Mouse (Mus musculus) neural tube, embryonic 11.5 days (tissue): ENCODE measurements around the gene Cfap44. TPM values are rescaled to one million over a fixed set of nuclear protein-coding genes. Genes with fewer than 3 reads are reported as not detected.

Experiments used
- ATAC-seq: fragments of 200-750 bp; cut with Nextera tagmentation; 2 replicates; pipeline ENCODE4 v1.8.0; 2017; ENCODE audit warnings: moderate number of reproducible peaks, mild to moderate bottlenecking, moderate TSS enrichment, moderate library complexity; ENCODE audit not compliant: insufficient read depth, low FRiP score, low TSS enrichment
- DNase-seq: peaks from one replicate; pipeline ENCODE4 v3.0.0-alpha.2; 2015; ENCODE audit warnings: low spot score
- H3K27ac ChIP-seq: fragments of 300-500 bp; sonication (generic); 2 replicates; pipeline ENCODE4 v1.5.1; 2014; ENCODE audit warnings: low read depth, mild to moderate bottlenecking, low read length
- H3K27me3 ChIP-seq: fragments of 300-500 bp; sonication (generic); 2 replicates; pipeline ENCODE4 v1.6.1; 2014; ENCODE audit warnings: mild to moderate bottlenecking, low read length, mixed read lengths; ENCODE audit not compliant: control insufficient read depth, insufficient read depth
- H3K36me3 ChIP-seq: fragments of 300-500 bp; sonication (generic); 2 replicates; pipeline ENCODE4 v1.6.1; 2014; ENCODE audit warnings: mild to moderate bottlenecking, low read length, moderate library complexity, mixed read lengths; ENCODE audit not compliant: control insufficient read depth, insufficient read depth
- H3K4me1 ChIP-seq: fragments of 300-500 bp; sonication (generic); 2 replicates; pipeline ENCODE4 v1.6.1; 2014; ENCODE audit warnings: low read length, mixed read lengths; ENCODE audit not compliant: control insufficient read depth, insufficient read depth
- H3K4me2 ChIP-seq: fragments of 300-500 bp; sonication (generic); 2 replicates; pipeline ENCODE4 v1.6.1; 2014; ENCODE audit warnings: low read depth, mild to moderate bottlenecking, moderate library complexity
- H3K4me3 ChIP-seq: fragments of 300-500 bp; sonication (generic); 2 replicates; pipeline ENCODE4 v1.5.1; 2014; ENCODE audit warnings: low read depth, low read length
- H3K9ac ChIP-seq: fragments of 300-500 bp; sonication (generic); 2 replicates; pipeline ENCODE4 v1.6.1; 2014; ENCODE audit warnings: mild to moderate bottlenecking, low read length
- H3K9me3 ChIP-seq: fragments of 300-500 bp; sonication (generic); 2 replicates; pipeline ENCODE4 v1.6.1; 2016; ENCODE audit warnings: low read length; ENCODE audit not compliant: control insufficient read depth
- WGBS: fragments of 180-500 bp; shearing (Covaris S2); extraction: QIAGEN DNeasy Blood & Tissue Kit; methylation state at CpG from one replicate; pipeline ENCODE4 v1.1.7; 2014; 5-methylcytosine and 5-hydroxymethylcytosine counted together
- polyA plus RNA-seq: library from polyadenylated mRNA; unstranded; fragments of >200 nt; fragmentation: Nextera tagmentation; extraction: Ambion mirVana; gene quantifications from 2 replicates; pipeline ENCODE4 v1.2.1, GENCODE M21; 2014

The Cfap44 gene
- polyA plus RNA-seq, 1 experiment from 2014 or later: 0.44 TPM

GRCm38 (mm10) chr16:44457858-44458257 lies 63.3 kb downstream of the Cfap44 start:
- WGBS: 93% methylated on average over 2 of the region's 2 CpGs
- no peak for DNase-seq
- no peak for ATAC-seq

GRCm38 (mm10) chr16:44458826-44459225 lies 64.2 kb downstream of the Cfap44 start:
- Histone ChIP-seq H3K4me2 (no peak overlapping the region), H3K9ac (no peak overlapping the region), H3K27ac (no peak overlapping the region), H3K4me3 (no peak overlapping the region), H3K36me3 (no peaks in the 10 kb centered on the region), H3K27me3 (no peaks in the 10 kb centered on the region), H3K9me3 (no peaks in the 10 kb centered on the region), H3K4me1 (no peaks in the 10 kb centered on the region)
- ATAC-seq (no peak), DNase-seq (no peak)
- 91% methylated on average over 2 of the region's 2 CpGs for WGBS

More at GRCm38 (mm10) chr16:44457858-44458257, 63.3 kb downstream of the Cfap44 start:
- Histone ChIP-seq H3K4me3 (no peak overlapping the region), H3K9me3 (no peaks in the 10 kb centered on the region), H3K9ac (no peak overlapping the region), H3K4me1 (no peaks in the 10 kb centered on the region), H3K27ac (no peak overlapping the region), H3K27me3 (no peaks in the 10 kb centered on the region), H3K36me3 (no peaks in the 10 kb centered on the region), H3K4me2 (no peak overlapping the region)

- no peak for ATAC-seq
- Histone ChIP-seq H3K4me1 (no peaks in the 10 kb centered on the region), H3K27me3 (no peaks in the 10 kb centered on the region), H3K27ac (no peak overlapping the region), H3K9ac (no peak overlapping the region), H3K9me3 (no peaks in the 10 kb centered on the region), H3K4me3 (no peak overlapping the region), H3K36me3 (no peaks in the 10 kb centered on the region), H3K4me2 (no peak overlapping the region)
- no peak for DNase-seq
- 85% methylated on average over 5 of the region's 5 CpGs for WGBS
Observed at GRCm38 (mm10) chr16:44460922-44461321, 66.3 kb downstream of the Cfap44 start.

- H3K27ac ChIP-seq: no peak overlapping the region
- DNase-seq (no peak), ATAC-seq (no peak)
- no peak overlapping the region for H3K4me2 ChIP-seq
- H3K4me1 ChIP-seq: no peaks in the 10 kb centered on the region
- H3K4me3 ChIP-seq: no peak overlapping the region
- H3K9ac ChIP-seq: no peak overlapping the region
- H3K9me3 ChIP-seq: no peaks in the 10 kb centered on the region
- H3K27me3 ChIP-seq: no peaks in the 10 kb centered on the region
- no peaks in the 10 kb centered on the region for H3K36me3 ChIP-seq
- 88% methylated on average over 14 of the region's 14 CpGs for WGBS
Observed at GRCm38 (mm10) chr16:44475281-44475680, 80.7 kb downstream of the Cfap44 start.

- DNase-seq (no peak), ATAC-seq (no peak)
- no peaks in the 10 kb centered on the region for H3K27me3 ChIP-seq
- H3K4me1 ChIP-seq: no peaks in the 10 kb centered on the region
- no peak overlapping the region for H3K27ac ChIP-seq
- no peak overlapping the region for H3K4me2 ChIP-seq
- no peak overlapping the region for H3K9ac ChIP-seq
- H3K36me3 ChIP-seq: no peaks in the 10 kb centered on the region
- H3K4me3 ChIP-seq: no peak overlapping the region
- no peaks in the 10 kb centered on the region for H3K9me3 ChIP-seq
- WGBS: 89% methylated on average over 11 of the region's 11 CpGs
Observed at GRCm38 (mm10) chr16:44475682-44476375, 81.2 kb downstream of the Cfap44 start.

- ATAC-seq (no peak), DNase-seq (no peak)
- Histone ChIP-seq H3K36me3 (peaks cover 3% of the 10 kb centered on the region; the same call in 1 of the 2 replicates), H3K27me3 (no peaks in the 10 kb centered on the region), H3K27ac (no peak overlapping the region), H3K4me3 (no peak overlapping the region), H3K9ac (no peak overlapping the region), H3K4me1 (no peaks in the 10 kb centered on the region), H3K9me3 (no peaks in the 10 kb centered on the region), H3K4me2 (no peak overlapping the region)
- 44% methylated on average over 18 of the region's 18 CpGs for WGBS
Observed at GRCm38 (mm10) chr16:44478767-44479166, 84.2 kb downstream of the Cfap44 start.

GRCm38 (mm10) chr16:44479852-44480251 lies 85.3 kb downstream of the Cfap44 start:
- WGBS: 94% methylated on average over 14 of the region's 14 CpGs
- Histone ChIP-seq H3K4me2 (no peak overlapping the region), H3K4me1 (no peaks in the 10 kb centered on the region), H3K27me3 (no peaks in the 10 kb centered on the region), H3K9ac (no peak overlapping the region), H3K9me3 (no peaks in the 10 kb centered on the region), H3K4me3 (no peak overlapping the region), H3K27ac (no peak overlapping the region), H3K36me3 (peaks cover 3% of the 10 kb centered on the region; the same call in 1 of the 2 replicates)
- no peak for ATAC-seq
- DNase-seq: no peak

GRCm38 (mm10) chr16:44480616-44481015 lies 86.0 kb downstream of the Cfap44 start:
- no peak for DNase-seq
- Histone ChIP-seq H3K4me3 (no peak overlapping the region), H3K9ac (no peak overlapping the region), H3K27ac (no peak overlapping the region), H3K27me3 (no peaks in the 10 kb centered on the region), H3K36me3 (peaks cover 3% of the 10 kb centered on the region; the same call in 1 of the 2 replicates), H3K4me2 (no peak overlapping the region), H3K9me3 (no peaks in the 10 kb centered on the region), H3K4me1 (no peaks in the 10 kb centered on the region)
- ATAC-seq: no peak
- WGBS: 86% methylated on average over 7 of the region's 7 CpGs
